Mouse (Mus musculus) lung, embryonic 16.5 days (tissue): Measurements from ENCODE around the gene Gm28043. TPM values are rescaled to one million over a fixed set of nuclear protein-coding genes. Genes with fewer than 3 reads are reported as not detected.
A peak's percentile ranks its signal among the peaks of the same experiment; 100 is the strongest.

Source experiments
- ATAC-seq: fragments of 200-750 bp; cut with Nextera tagmentation; 2 replicates; pipeline ENCODE4 v1.8.0; 2017; ENCODE audit warnings: low read depth, mild to moderate bottlenecking, moderate library complexity
- H3K27ac ChIP-seq: fragments of 300-500 bp; sonication (generic); 2 replicates; pipeline ENCODE4 v1.5.1; 2014; ENCODE audit warnings: mild to moderate bottlenecking, control low read depth, low read length
- H3K27me3 ChIP-seq: fragments of 300-500 bp; sonication (generic); 2 replicates; pipeline ENCODE4 v1.6.1; 2014; ENCODE audit warnings: low read depth, low read length, mixed read lengths; ENCODE audit not compliant: control insufficient read depth, insufficient read depth
- H3K36me3 ChIP-seq: fragments of 300-500 bp; sonication (generic); 2 replicates; pipeline ENCODE4 v1.6.1; 2014; ENCODE audit warnings: low read length; ENCODE audit not compliant: control insufficient read depth, insufficient read depth
- H3K4me1 ChIP-seq: fragments of 300-500 bp; sonication (generic); replicated peaks from 2 replicates; pipeline ENCODE4 v1.6.1; 2014; ENCODE audit warnings: low read length, mixed read lengths; ENCODE audit not compliant: control insufficient read depth, insufficient read depth
- H3K4me2 ChIP-seq: fragments of 300-500 bp; sonication (generic); 2 replicates; pipeline ENCODE4 v1.6.1; 2014; ENCODE audit warnings: low read depth, low read length, control low read depth
- H3K4me3 ChIP-seq: fragments of 300-500 bp; sonication (generic); 2 replicates; pipeline ENCODE4 v1.5.1; 2014; ENCODE audit warnings: mild to moderate bottlenecking, low read length, control low read depth
- H3K9ac ChIP-seq: fragments of 300-500 bp; sonication (generic); 2 replicates; pipeline ENCODE4 v1.6.1; 2014; ENCODE audit warnings: low read length, control low read depth
- H3K9me3 ChIP-seq: fragments of 300-500 bp; sonication (generic); 2 replicates; pipeline ENCODE4 v1.6.1; 2016; ENCODE audit warnings: low read length; ENCODE audit not compliant: control insufficient read depth
- WGBS: fragments of 180-500 bp; shearing (Covaris S2); extraction: QIAGEN DNeasy Blood & Tissue Kit; methylation state at CpG from one replicate; pipeline ENCODE4 v1.1.7; 2014; 5-methylcytosine and 5-hydroxymethylcytosine counted together
- polyA plus RNA-seq: library from polyadenylated mRNA; unstranded; fragments of >200 nt; fragmentation: Nextera tagmentation; extraction: Ambion mirVana; gene quantifications from 2 replicates; pipeline ENCODE4 v1.2.1, GENCODE M21; 2015

The Gm28043 gene
- polyA plus RNA-seq, 1 experiment from 2014 or later, result 2.4 TPM

DNA sequence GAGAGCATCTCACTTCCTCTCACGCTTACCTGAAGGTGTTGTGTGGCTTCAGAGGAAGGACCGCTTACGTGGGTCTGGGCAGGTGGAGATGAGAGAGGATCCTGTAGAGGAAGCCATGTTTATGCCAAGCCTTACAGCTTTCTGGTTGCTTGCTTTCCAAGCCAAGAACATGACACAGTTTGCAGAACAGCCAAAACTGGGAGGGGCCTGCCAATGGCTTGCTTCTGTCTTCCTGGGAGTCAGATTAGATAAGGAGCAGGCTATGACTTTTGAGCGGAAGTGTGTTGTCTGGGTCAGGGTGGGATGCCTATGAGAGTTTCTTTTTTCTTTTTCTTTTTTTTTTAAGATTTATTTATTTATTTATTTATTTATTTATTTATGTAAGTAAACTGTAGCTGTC, 22.7 kb downstream of the Gm28043 start:
- H3K9me3 ChIP-seq, result no peaks in the 10 kb centered on the region
- H3K27ac ChIP-seq, result no peak overlapping the region
- H3K9ac ChIP-seq, result no peak overlapping the region
- 78% methylated on average over 4 of the region's 4 CpGs for WGBS
- H3K27me3 ChIP-seq, result no peaks in the 10 kb centered on the region
- no peaks in the 10 kb centered on the region for H3K4me1 ChIP-seq
- H3K36me3 ChIP-seq, result peaks cover 41% of the 10 kb centered on the region
- H3K4me3 ChIP-seq, result no peak overlapping the region
- ATAC-seq, result no peak
- H3K4me2 ChIP-seq, result no peak overlapping the region

DNA sequence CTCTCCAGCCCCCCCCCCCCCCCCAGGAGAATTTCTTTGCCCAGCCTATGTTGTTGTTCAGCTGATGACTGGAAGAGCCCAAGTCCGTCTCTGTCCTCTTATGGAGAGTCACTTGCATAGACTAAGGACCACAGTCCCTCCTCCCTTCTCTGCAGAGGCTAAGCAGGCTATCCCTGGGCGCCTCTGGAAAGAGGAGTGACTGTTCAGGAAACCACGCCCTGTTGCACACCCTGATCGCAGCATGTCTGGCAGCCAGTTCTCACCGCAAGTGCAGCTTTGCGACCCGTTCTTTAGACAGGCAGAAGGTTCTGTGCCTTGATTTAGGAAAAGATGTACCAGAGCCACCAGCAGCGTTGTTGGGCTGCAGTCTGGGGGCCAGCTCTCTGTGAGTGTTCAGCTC, 23.2 kb downstream of the Gm28043 start:
- Histone ChIP-seq H3K9me3 (no peaks in the 10 kb centered on the region), H3K36me3 (peaks cover 40% of the 10 kb centered on the region), H3K27me3 (no peaks in the 10 kb centered on the region), H3K4me3 (no peak overlapping the region), H3K9ac (no peak overlapping the region), H3K27ac (no peak overlapping the region), H3K4me2 (no peak overlapping the region), H3K4me1 (no peaks in the 10 kb centered on the region)
- 81% methylated on average over 8 of the region's 8 CpGs for WGBS
- no peak for ATAC-seq

DNA sequence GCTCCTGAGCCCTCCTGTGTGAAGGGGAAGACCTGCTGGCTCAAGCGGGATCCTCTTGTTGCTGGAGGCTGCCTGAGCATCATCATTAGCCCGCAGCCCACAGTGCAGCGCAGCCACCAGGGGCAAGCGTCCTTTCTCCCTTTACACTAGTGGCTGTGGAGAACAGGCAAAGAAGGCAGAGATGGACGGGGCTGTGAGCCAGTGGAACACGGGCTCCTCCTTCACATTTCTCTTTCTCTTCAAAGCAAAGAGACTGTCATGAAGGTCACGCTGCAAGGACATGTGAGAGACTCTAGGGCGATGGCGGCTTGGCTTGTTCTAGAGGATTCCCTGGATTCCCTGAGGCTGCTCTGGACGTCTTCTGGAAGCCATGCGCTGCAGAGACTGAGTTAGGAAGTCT, 26.3 kb downstream of the Gm28043 start:
- no peaks in the 10 kb centered on the region for H3K27me3 ChIP-seq
- no peaks in the 10 kb centered on the region for H3K9me3 ChIP-seq

DNA sequence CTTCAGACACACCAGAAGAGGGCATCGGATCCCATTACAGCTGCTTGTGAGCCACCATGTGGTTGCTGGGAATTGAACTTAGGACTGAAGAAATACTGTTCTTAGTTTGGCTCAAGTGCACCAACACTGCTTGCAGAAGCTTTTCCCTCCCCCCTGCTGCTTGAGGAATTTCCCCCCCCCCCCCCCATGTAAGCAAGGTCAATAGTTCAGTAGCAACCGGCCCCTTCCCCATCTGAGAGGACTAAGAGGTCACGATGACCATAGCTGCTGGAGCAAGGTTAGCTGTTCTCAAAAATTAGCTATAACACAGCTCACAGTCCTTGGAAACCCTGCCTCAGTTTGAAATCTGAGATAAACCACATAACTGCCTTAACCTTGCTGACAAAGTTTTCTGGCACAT, 27.5 kb downstream of the Gm28043 start:
- H3K27me3 ChIP-seq, result no peaks in the 10 kb centered on the region
- H3K36me3 ChIP-seq, result peaks cover 27% of the 10 kb centered on the region
- no peak overlapping the region for H3K9ac ChIP-seq
- no peak for ATAC-seq
- 56% methylated on average over 3 of the region's 3 CpGs for WGBS
- no peaks in the 10 kb centered on the region for H3K9me3 ChIP-seq
- H3K27ac ChIP-seq, result no peak overlapping the region
- H3K4me2 ChIP-seq, result no peak overlapping the region
- no peaks in the 10 kb centered on the region for H3K4me1 ChIP-seq
- H3K4me3 ChIP-seq, result no peak overlapping the region

More for the DNA sequence above, 26.3 kb downstream of the Gm28043 start:
- H3K27ac ChIP-seq, result no peak overlapping the region
- no peak overlapping the region for H3K4me2 ChIP-seq
- H3K4me1 ChIP-seq, result no peaks in the 10 kb centered on the region
- peaks cover 33% of the 10 kb centered on the region for H3K36me3 ChIP-seq
- H3K9ac ChIP-seq, result no peak overlapping the region
- 95% methylated on average over 11 of the region's 11 CpGs for WGBS
- H3K4me3 ChIP-seq, result no peak overlapping the region
- ATAC-seq, result no peak

DNA sequence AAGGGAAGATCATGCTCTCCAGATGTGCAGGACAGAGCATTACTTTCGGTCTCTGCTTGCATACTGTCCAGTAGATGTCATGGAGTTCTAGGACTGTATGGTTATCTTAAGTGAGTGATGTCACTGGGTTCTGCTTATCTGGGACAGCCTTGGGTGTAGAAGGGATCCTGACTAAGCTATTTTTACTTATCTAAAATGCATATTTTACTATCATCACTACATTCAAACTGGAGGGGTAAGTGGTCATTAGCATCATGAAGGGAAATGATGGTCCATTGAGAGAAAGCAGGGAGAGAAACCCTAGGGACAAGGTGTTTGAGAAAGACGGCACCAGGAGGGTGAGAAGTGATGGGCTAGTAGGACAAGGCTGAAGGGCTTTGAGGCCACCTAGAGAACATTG, 43.6 kb downstream of the Gm28043 start:
- Histone ChIP-seq H3K9ac (no peak overlapping the region), H3K27me3 (no peaks in the 10 kb centered on the region), H3K27ac (no peak overlapping the region), H3K4me3 (no peak overlapping the region), H3K9me3 (no peaks in the 10 kb centered on the region), H3K36me3 (0 out of 2 replicates have a peak, but pooled peaks cover 2% of the 10 kb centered on the region), H3K4me2 (no peak overlapping the region), H3K4me1 (peaks cover 3% of the 10 kb centered on the region)
- no peak for ATAC-seq
- 45% methylated on average over 2 of the region's 2 CpGs for WGBS

DNA sequence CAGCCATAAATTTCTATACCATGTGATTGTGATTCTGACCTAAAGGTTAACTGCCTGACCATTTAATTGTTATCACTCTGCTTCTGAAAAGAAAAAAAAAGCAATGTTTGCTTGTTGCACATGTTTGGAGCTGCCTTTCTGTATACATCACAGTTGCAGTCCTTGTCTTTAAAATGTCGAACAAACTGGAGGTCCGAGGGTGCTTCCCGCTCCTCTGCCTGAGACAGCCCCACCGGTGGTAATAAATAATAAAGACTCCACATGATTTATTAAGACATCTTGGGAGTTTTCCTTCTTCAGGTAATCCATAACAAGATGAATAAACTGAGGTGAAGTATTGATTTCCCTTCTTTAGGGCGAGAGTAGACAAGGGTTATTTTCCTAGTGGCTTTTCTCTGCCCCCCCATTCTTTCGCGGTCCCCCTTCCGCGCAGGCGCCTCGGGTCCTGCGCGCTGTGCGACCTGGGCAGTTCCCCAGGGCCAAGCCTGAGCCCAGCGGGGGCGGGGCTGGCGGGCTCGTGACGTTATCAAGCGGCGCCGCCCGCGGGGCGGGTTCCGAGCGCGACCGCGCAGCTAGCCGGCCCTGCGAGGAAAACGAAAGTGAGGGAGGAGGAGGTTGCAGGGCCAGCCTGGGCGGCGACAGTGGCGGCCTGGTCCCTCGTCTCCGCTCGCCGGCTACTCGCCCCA, 45.5 kb downstream of the Gm28043 start, which contains the start of gene Cmtr1:
Cmtr1 (plus strand) TSS at position 520 of the 686 bp plus-strand sequence.
- Histone ChIP-seq H3K36me3 (peaks cover 8% of the 10 kb centered on the region), H3K27me3 (no peaks in the 10 kb centered on the region), H3K27ac (peak within 1 kb of the TSS; percentile 92), H3K9ac (peak within 1 kb of the TSS; percentile 96), H3K4me2 (peak within 1 kb of the TSS; percentile 81), H3K4me1 (peaks cover 3% of the 10 kb centered on the region), H3K4me3 (peak within 1 kb of the TSS; percentile 99), H3K9me3 (no peaks in the 10 kb centered on the region)
- under 1% methylated on average over 41 of the region's 41 CpGs for WGBS
- peak; percentile 99 for ATAC-seq

DNA sequence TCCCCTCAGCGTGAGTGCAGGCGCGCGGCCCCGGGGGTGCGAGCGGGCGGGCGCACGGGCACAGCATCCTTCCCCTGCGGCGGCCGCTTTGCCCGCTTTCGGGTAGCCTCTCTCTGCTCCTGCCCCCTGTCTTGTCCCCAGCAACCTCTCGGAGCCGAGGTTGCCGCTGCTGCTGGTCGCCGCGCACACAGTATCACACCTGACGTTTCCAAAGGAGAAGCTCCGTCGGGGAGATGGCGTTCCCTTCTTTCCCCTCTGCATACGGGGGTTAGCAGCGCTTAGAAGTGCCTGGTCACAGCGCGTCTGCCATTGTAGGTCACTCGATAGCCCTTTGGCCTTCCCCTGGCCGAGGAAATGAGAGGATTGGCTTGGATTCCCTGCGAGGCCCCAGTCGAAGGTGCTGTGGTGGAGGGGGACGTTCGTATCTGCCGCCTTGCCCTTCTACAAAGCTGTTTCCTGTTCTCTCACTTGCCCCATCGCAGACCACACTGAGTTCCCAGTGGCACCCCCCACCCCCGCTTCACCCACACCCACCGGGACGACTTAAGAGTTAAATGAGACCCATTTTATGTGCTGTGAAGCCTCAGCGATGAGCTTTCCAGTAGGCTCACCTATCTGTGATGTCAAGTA, 46.2 kb downstream of the Gm28043 start:
- Histone ChIP-seq H3K27me3 (no peaks in the 10 kb centered on the region), H3K9ac (peak overlapping the region; percentile 96), H3K27ac (peak overlapping the region; percentile 92), H3K4me2 (peak overlapping the region; percentile 65), H3K36me3 (peaks cover 9% of the 10 kb centered on the region), H3K4me1 (peaks cover 3% of the 10 kb centered on the region), H3K4me3 (peak overlapping the region; percentile 99), H3K9me3 (no peaks in the 10 kb centered on the region)
- no peak for ATAC-seq
- 0% methylated on average over 41 of the region's 41 CpGs for WGBS

DNA sequence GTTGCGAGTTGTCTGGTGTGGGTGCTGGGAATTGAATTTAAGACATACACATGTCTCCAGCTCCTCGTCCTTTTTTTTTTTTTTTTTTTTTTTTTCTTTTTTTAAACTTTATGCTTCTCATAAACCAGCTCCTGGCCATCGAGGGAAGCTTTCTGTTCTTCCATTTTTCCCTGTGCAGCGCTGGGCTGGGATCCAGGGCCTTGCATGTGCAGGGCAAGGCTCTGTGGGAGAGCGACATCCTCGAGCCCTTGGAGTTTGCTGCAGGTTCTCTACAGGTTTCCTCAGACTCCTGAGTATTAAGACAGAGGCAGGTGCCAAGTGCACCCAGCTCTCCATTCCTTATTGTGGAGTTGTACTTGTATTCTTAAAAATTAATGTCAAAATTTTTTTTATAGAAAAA, 47.5 kb downstream of the Gm28043 start:
- no peak overlapping the region for H3K4me3 ChIP-seq
- H3K27ac ChIP-seq, result no peak overlapping the region
- H3K27me3 ChIP-seq, result no peaks in the 10 kb centered on the region
- 88% methylated on average over 6 of the region's 6 CpGs for WGBS
- H3K9me3 ChIP-seq, result no peaks in the 10 kb centered on the region
- H3K4me1 ChIP-seq, result peaks cover 3% of the 10 kb centered on the region
- H3K4me2 ChIP-seq, result no peak overlapping the region
- ATAC-seq, result no peak
- H3K9ac ChIP-seq, result no peak overlapping the region
- H3K36me3 ChIP-seq, result peaks cover 9% of the 10 kb centered on the region

DNA sequence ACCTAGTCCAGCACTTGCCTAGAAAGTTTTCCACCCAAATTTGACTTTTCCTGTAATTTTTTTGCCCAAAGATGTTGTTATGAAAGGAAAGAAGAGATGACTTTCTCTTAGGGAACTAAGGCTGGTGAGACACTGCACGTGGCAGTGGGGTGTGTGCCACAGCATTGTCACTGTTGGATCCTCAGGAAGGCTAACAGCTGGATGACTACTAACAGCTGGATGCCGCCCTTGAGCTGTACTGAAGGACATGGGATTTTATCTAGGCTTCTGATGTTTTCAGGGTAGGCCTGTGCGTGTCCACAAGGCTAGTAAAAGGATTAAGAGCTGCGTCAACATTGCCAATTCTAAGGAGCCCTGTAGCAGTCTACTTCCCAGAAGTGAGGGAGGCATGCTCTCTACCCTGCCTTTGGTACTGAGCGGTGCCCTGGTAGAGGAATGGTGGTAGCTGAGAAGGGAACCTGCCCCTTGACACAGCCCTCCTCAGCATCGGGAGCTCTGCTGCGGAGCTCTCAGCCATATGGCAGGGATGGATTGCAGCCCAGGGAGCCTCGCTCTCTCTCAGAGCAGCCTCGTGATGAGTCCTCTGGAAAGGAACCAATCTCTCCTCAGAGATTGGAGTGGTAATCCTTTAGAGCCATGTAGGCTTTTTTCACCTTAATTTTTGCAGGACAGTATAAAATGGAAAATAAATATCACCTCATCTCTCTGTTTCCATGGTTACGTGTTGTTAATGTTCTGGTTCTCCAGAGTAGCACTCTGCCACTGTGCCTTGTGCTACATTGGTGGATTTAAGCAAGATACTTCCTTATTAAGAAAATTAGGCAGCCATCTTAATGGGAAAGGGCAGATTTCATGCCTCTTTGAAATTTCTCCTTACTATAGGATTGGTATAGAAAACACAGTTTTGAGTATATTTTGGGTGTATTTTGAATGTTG, 53.6 kb downstream of the Gm28043 start:
- no peak overlapping the region for H3K27ac ChIP-seq
- H3K9ac ChIP-seq, result no peak overlapping the region
- H3K36me3 ChIP-seq, result peaks cover 8% of the 10 kb centered on the region
- no peaks in the 10 kb centered on the region for H3K27me3 ChIP-seq
- WGBS, result 72% methylated on average over 10 of the region's 10 CpGs
- H3K4me1 ChIP-seq, result no peaks in the 10 kb centered on the region; the same call in 1 of the 2 replicates
- no peaks in the 10 kb centered on the region for H3K9me3 ChIP-seq
- no peak overlapping the region for H3K4me3 ChIP-seq
- H3K4me2 ChIP-seq, result no peak overlapping the region
- no peak for ATAC-seq
